Mouse (Mus musculus) olfactory bulb, adult 2 months (tissue): ENCODE results near the gene Ccdc40. TPM values are rescaled to one million over a fixed set of nuclear protein-coding genes. Genes with fewer than 3 reads are reported as not detected.

Experiments used
- H3K27ac ChIP-seq: fragments of 200-500 bp; 2 replicates; pipeline ENCODE4 v1.5.1; 2012; ENCODE audit warnings: low read depth, low read length; ENCODE audit not compliant: insufficient read depth
- H3K4me1 ChIP-seq: fragments of 200-500 bp; 2 replicates; pipeline ENCODE4 v1.6.1; 2012; ENCODE audit warnings: low read length; ENCODE audit not compliant: control insufficient read depth, insufficient read depth
- H3K4me3 ChIP-seq: fragments of 200-500 bp; 2 replicates; pipeline ENCODE4 v1.5.1; 2012; ENCODE audit warnings: mild to moderate bottlenecking, low read depth, low read length, moderate library complexity; ENCODE audit not compliant: insufficient read depth
- CTCF ChIP-seq: fragments of 200-500 bp; IDR thresholded peaks from 2 replicates; pipeline ENCODE4 v1.5.1; 2012; ENCODE audit warnings: low read depth, mild to moderate bottlenecking, low read length, moderate library complexity; ENCODE audit not compliant: insufficient read depth
- POLR2A ChIP-seq: fragments of 200-500 bp; IDR thresholded peaks from 2 replicates; pipeline ENCODE4 v1.6.1; 2012; ENCODE audit warnings: mild to moderate bottlenecking, low read depth, low read length, moderate library complexity; ENCODE audit not compliant: insufficient read depth
- WGBS: fragments of 180-500 bp; shearing (Covaris S2); methylation state at CpG from one replicate; pipeline ENCODE4 v1.1.7; 2018; 5-methylcytosine and 5-hydroxymethylcytosine counted together
- polyA plus RNA-seq: library from polyadenylated mRNA; stranded (reverse); fragments of >200 nt; gene quantifications from 2 replicates; pipeline ENCODE4 v1.2.4, GENCODE M21; 2012; ENCODE audit warnings: low replicate concordance; ENCODE audit not compliant: missing spikeins, insufficient read depth, insufficient read length

Gene Ccdc40
- polyA plus RNA-seq, result not detected in 2 replicates

DNA sequence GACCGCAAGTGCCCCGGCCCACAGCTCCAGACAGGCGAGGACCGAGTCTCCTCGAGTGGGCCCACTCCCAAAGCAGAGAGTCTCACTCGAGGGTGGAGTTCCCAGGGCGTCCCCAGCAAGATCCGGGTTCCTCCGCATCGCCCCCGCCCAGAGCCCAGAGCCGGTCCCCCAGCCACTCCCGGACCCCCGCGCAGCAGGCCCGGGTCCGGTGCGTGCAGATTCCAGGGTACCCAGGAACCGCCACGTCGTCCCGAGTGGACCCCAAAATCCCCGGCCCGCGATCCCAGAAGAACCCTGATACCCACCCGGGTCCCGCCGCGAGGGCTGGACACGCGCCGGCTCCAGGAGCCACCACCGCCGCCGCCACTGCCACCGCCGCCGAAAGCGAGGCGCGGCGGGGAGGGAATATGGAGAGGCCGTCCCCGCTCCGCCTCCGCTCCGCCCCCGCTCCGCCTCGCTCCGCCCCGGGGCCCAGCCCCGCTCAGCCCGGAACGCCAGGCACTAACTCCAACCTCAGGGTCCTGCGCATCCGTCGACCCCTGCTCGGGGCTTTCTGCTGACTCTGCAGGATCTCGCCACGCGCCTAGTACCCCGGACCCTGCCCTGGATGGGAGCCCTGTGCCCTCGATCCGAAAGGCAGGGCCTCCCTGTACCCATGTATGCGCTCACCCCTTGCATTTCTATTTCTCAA is at the start of gene Ccdc40, which contains the start of gene Tbc1d16:
Gene Ccdc40, plus strand, starts transcription at position 482 of the 691 bp plus-strand sequence.
Gene Tbc1d16, minus strand, starts transcription at position 409 of the 691 bp plus-strand sequence.
- peak within 1 kb of the TSS; percentile 79 for H3K4me3 ChIP-seq
- no peak within 1 kb of the TSS for H3K27ac ChIP-seq
- H3K4me1 ChIP-seq, result peaks cover 28% of the 10 kb centered on the region
- WGBS, result under 1% methylated on average over 62 of the region's 66 CpGs
- TF ChIP-seq POLR2A, result peak; percentile 53
- no peak for TF ChIP-seq CTCF

DNA sequence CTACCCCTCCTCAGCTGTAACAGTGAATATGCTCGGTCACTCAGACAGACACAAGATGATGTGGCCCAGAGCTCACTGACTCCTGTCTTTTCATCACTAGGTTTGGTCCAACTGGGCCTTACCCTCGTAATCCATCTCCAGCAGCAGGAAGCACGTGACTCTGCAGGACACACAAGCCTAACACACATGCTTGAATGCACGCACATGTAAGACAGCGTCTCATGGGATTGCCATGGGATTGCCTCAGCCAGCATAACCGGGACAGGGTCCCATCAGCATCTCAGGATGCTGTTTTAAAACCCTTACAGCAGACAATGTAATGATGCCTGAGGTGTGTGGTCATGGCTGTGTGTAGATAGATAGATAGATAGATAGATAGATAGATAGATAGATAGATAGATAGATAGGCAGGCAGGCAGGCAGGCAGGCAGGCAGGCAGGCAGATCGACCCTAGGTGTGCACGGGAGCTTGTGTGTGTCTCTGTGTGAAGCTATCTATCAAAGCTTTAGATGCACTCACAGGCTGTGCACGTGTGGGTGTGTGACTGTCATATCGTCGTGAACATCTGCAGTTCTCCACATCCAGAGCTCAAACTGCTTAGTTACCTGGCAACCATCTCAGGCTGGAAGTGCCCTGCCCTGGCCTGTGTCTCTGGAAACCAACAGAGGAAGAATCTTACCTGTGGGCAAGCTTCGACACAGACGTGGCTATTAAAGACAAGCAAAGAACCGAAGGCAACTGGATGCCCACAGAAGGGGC is 47.4 kb upstream of the Ccdc40 start:
- Histone ChIP-seq H3K27ac (no peak overlapping the region), H3K4me3 (no peak overlapping the region), H3K4me1 (peaks cover 16% of the 10 kb centered on the region)
- TF ChIP-seq CTCF (no peak), POLR2A (no peak)
- 82% methylated on average over 14 of the region's 14 CpGs for WGBS

DNA sequence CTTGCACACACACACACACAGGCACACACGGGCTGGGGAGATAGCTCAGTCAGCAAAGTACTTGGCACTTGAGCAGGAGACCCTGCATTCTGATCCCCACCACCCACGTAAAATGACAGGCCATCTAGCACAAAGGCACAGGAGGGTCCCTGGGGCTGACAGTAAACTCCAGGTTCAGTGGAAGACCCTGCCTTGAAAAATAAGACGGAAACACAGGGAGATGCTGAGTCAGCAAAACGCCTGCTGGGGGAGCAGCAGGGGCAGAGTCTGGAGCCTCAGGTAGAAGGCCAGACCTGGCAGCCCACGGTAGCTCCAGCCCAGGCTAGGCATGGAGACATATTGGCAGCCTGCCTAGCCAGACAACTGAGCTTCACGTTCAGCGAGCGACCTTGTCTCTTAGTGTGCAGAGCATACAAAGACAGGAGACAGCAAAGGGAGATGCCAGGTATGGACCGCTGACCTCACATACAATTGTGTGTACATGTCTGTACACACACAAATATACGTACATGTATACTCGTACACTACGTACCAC is 46.4 kb upstream of the Ccdc40 start:
- peaks cover 18% of the 10 kb centered on the region for H3K4me1 ChIP-seq
- 86% methylated on average over 12 of the region's 12 CpGs for WGBS
- H3K27ac ChIP-seq, result no peak overlapping the region
- H3K4me3 ChIP-seq, result no peak overlapping the region
- TF ChIP-seq CTCF (no peak), POLR2A (no peak)

DNA sequence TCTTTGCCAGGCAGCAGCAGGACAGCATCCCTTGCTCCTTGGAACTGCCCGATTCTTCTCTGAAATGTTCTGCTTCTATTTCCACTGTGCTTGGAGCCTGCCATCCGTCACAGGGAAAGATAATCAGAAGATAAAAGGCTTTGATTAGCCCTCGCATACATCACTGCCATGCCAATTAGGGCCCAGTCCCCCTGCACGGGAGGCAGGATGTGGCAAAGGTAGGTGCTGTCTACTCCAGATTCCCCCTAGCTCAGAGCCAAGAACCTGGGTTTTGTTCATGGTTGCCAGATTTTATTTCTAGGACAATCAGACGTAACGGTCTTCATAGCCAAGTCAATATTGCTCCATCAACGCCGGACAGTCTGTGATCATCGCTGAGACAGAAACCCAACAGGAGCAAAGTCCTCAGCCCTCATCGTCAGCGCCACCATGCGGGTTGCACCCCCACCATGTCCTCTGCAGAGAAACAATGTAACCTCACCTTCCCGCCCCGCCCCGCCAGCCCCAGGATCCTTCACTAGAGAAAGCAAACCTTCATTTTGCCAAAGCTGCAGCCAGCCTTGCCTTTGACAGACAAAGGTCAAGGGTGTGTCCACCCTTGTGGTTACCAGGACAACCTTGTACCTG is 44.6 kb upstream of the Ccdc40 start:
- peaks cover 25% of the 10 kb centered on the region for H3K4me1 ChIP-seq
- no peak for TF ChIP-seq CTCF
- no peak for TF ChIP-seq POLR2A
- H3K4me3 ChIP-seq, result no peak overlapping the region
- H3K27ac ChIP-seq, result no peak overlapping the region
- WGBS, result 87% methylated on average over 15 of the region's 15 CpGs

DNA sequence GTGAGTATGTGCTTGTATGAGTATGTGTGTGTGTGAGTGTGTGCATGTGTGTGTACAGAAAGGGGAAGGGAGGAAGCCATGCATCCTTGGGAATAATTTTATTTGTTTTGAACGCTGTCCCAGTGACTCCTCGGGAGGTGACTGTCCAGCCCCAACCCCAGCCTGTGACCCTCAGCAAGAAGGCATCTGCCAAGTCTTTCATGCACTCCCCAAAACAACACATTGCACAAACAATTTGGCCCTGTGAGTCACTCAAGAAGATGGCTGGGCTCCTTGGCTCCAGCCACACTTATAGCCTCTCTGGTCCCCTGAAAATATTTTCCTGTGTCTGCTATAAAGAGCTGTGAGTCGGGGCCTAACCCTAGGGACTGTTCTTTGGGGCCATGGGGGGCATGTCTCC is 42.0 kb upstream of the Ccdc40 start:
- no peak overlapping the region for H3K4me3 ChIP-seq
- H3K27ac ChIP-seq, result no peak overlapping the region
- no peak for TF ChIP-seq POLR2A
- no peak for TF ChIP-seq CTCF
- 60% methylated on average over 3 of the region's 3 CpGs for WGBS
- peaks cover 30% of the 10 kb centered on the region for H3K4me1 ChIP-seq

DNA sequence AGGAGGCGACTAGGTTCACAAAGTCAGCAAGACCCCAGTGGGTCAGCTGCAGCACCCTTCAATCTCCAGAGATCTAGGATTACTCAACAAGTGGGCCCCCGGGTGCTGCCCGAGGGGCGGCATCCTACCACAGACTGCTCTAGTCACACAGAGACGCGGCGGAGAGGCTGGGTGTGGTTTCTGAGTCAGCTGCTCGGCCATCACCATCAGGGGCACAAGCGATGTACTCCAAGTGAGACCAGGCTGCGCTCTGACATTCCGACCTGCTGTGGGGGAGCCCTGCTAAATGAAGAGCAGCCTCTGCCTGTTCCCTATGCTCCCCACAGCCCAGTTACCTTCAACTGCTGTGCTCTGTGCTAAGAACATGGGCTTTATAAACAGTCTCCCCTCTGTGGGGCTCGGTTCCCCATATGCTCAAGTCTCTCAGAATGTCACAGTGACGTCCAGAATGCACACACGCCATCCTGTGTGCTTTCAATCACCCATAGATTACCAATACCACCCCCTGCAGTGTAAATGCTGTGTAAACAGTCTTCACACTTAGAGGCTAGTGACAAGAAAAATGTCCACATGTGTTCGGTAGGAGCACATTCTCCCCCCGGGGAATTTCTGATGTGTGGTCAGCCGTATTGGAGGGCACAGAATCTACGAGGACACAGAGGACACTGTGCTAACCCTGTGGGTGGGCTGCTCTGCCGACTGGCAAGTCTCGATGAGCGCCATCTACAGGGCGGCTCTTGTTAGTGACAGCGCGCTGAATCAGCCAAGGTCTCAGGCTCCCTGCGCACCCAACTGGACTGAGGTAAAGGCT is 41.2 kb upstream of the Ccdc40 start:
- Histone ChIP-seq H3K27ac (no peak overlapping the region), H3K4me1 (peaks cover 23% of the 10 kb centered on the region), H3K4me3 (no peak overlapping the region)
- TF ChIP-seq POLR2A (no peak), CTCF (peak; percentile 84; the same call in 1 of the 2 replicates)
- 40% methylated on average over 25 of the region's 25 CpGs for WGBS

DNA sequence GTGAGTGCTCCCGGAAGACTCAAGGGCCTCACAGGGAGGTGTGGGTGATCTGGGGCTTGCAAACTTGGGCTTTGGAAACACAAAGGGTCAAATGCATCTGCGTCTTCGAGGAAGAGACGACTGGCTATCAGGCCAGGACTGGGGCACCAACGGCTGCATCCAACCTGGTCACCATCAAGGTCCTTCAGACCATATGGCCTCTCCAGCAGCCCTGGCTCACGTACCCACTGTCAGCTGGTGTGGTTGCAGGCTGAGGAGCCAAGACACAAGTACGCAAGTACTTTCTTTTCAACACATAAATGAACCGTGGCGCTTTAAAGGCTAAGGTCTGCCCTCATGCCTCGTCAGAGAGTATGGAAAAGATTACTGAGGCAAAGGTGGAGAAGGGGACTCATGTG is 40.6 kb upstream of the Ccdc40 start:
- TF ChIP-seq CTCF (no peak), POLR2A (no peak)
- no peak overlapping the region for H3K4me3 ChIP-seq
- 72% methylated on average over 10 of the region's 10 CpGs for WGBS
- H3K27ac ChIP-seq, result no peak overlapping the region
- peaks cover 23% of the 10 kb centered on the region for H3K4me1 ChIP-seq

DNA sequence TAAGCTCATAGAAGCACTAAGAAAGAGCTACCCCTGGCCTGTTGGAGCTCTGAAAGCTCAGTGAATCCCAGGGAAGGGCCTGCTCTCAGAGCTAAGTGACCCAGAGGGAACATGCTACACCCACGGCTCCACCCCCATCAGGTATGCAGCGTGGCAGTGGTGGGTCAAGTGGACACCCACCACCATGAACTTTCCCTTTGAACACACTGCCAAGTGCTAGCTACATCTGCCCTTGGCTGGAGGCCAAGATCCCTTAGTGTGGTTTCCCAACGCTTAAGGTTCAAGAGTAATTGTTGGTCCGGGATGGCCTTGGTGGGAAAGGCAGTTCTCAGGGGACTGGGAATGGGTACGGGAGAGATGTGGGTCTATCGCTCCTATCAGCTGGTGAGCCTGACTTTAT is 40.0 kb upstream of the Ccdc40 start:
- no peak overlapping the region for H3K27ac ChIP-seq
- H3K4me1 ChIP-seq, result peaks cover 19% of the 10 kb centered on the region
- no peak for TF ChIP-seq CTCF
- TF ChIP-seq POLR2A, result no peak
- H3K4me3 ChIP-seq, result no peak overlapping the region
- WGBS, result 54% methylated on average over 6 of the region's 6 CpGs
